Mouse (Mus musculus): ENCODE results near the gene Ppp5c.

The Ppp5c gene

DNA sequence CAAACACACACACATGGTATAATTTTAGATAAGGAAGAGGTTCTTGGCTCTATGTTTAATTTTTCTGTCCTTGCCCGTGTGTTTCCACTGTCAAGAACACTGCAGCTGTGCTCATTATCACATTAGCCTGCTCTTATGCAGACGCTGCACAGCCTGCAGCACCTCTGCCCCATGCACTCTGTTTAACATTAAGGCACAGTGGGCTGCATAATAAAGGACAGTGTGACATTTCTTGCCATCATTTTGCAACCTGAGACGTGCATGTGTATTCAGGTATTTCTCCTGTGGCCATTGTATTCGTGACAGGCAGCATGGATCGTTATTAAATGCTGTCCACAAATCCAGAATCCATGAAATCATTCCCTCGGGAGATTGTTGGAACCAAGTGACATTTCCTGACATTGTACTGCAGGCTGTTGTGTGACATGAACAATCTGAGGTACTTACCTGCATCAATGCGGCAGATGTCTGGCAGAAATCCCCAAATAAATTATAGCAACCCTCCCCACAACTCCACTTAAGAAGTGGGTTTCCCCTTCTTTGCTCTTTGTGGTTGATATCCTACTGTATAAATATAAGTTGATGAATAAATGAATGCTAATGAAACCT, 40.1 kb downstream of the Ppp5c start:
- DNase-seq (ENCODE audit: extremely low read depth, low read depth) = no peak

DNA sequence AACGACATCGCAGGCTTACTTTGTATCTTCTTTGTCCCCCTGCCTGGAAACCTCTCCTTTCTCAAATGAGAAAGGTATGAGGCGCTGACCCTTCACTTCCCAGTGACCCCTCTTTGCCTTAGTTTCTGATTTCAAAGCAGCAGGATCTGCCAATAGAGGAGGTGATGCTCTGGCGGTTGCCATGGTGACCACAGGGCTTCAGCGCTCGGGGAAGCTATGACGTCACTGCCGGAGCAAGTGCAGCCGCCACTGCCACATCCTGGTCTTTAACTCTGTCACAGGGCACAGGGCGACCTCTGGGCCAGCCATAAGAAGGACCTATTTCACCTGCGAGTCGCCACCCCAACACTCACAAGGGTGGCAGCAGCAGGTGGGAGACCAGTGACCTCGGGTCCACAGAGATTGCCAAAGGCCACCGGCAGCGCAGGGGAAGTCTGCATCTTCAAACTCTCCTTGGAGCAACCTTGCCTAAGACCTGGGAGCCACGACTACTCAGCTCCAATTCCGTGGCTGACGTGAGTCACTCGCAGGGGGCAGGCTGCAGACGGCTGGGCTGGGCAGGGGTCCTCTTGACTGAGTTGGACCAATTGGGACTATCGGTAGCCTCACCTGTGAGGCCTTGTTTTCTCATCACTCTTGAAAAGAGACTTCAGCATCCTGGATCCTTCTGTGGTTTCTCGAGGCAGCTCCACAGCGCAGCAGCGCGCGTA, 44.7 kb downstream of the Ppp5c start, which contains the start of gene Gm42372:
Gm42372 (plus strand) TSS at position 228 of the 710 bp plus-strand sequence.
- no peak for DNase-seq (ENCODE audit: extremely low read depth, low read depth)

DNA sequence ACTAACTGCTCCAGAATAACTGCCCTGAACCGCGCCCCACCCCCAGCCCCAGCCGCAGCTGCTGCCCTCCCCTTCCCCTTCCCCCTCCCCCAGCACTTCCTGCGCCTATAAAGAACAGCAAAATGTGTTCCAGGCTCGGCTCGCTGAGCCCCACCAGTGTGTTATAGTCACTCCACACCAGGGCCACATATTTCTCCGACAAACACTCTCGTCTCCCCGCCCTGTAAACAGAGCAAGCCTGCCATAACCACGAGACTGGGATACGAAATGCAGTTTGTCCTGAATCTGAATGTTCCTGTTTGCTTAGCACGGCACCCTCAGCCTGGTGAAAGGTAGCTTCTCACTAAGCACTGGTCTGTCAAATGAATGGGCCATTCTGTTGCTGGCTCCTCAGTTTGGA, 47.4 kb downstream of the Ppp5c start:
- no peak for DNase-seq (ENCODE audit: extremely low read depth, low read depth)

DNA sequence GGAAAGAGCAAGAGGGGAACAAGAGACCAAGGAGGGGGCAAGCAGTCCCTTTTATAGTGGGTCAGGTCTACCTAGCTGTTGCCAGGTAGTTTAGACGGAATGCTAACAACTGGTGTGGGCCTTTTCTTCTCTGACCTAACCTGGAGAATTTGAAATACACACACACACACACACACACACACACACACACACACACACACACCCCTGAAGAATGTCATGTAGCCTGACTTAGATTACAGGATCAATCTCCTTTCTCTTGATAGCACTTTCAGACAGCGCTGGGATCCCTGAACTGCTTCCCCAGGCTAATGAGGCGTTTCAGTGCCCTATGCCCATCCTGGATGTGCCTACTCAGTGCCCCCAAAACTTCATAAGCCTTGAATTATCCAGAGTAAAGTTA, 49.1 kb downstream of the Ppp5c start:
- DNase-seq (ENCODE audit: extremely low read depth, low read depth) = no peak

DNA sequence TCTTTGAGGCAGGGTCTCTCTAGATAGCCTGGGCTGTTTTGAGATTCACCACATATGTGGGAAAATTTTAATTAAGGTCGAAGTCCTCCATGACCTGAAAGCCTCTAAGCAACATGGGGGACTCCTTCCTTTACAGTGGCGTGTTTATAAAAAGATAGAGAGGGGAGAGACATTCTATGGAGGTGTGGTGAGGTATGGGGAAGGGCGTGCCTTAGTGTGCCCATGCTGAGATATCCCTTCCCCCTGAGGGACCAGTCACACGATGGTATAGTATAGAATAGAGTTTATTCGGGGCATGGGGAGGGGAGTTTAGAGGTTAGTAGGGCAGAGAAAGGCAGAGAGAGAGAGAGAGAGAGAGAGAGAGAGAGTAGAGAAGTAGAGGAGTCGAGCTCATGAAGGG, 49.6 kb downstream of the Ppp5c start:
- DNase-seq (ENCODE audit: extremely low read depth, low read depth) = no peak

DNA sequence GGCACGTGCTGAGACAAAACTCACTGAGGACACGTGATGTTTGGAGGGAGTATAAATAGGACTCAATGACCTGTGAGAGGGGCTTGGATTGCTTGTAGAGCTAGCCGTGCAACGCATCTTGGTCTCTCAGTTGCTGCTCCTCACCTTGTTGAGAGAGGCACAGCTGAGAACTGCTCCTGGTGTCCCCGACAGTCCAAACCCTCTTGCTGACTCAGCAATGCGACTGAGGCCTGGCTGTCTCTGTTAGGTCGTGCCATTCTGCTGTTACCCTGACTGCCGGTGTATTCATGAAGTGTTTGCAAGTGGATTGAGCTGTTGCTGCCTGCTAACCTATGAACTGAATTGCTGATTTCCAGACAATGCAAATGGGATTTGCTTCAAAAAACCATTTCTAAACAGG, 51.4 kb downstream of the Ppp5c start:
- DNase-seq (ENCODE audit: extremely low read depth, low read depth) = no peak

DNA sequence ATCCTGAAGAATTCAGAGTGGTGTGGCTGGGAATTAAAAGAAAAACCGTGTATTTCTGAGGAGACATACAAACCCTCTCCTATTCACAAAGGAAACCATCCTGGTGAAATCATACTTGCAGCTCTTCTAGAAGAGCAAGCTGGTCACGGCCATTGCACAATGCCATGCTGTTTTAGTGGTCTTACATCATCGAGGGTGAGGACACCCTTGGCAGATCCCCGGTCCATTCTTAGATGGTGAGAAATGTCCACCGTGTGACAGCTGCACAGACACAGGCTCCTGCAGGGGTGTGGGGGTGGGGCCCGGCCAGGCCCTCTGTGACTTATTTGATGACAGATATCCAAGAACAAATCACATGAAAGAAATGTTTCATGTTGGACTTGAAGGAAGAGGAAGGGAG, 53.7 kb downstream of the Ppp5c start:
- no peak for DNase-seq (ENCODE audit: extremely low read depth, low read depth)

DNA sequence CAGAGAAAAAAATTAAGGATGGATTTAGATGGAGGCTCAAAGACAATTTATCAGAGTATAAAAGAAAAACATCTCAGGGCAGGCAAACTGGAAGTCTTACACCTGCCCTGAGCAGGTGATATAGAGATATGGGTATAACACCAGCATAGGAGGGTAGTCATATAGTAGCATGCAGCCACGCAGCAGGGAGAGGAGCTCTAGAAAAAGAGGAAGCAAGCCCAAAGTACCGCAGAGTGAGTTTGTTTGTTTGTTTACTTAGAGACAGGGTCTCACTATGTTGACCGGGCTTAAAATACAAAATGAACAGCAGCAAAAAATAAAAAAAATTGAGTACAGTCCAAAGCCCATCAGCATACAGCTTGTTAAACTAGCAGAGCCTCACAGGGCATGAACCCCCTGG, 56.6 kb downstream of the Ppp5c start:
- no peak for DNase-seq (ENCODE audit: extremely low read depth, low read depth)

DNA sequence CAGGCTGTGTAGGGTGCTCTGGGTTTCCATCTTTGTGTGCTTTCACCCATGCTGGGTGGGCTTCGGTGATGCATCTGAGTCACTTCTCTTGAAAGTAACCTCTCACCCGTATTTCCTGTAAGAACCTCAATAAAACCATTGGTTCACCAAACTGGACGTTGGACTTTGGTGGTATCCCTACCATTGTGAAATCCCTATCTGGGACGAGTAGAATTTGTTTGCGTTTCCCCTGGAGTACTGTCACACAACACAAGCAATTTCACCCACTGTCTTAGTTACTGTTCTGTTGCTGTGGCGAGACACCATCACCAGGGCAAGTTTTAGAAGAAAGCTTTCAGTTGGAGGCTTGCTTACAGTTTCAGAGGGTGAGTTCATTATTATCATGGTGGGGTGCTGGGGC, 59.3 kb downstream of the Ppp5c start:
- no peak for DNase-seq (ENCODE audit: extremely low read depth, low read depth)

DNA sequence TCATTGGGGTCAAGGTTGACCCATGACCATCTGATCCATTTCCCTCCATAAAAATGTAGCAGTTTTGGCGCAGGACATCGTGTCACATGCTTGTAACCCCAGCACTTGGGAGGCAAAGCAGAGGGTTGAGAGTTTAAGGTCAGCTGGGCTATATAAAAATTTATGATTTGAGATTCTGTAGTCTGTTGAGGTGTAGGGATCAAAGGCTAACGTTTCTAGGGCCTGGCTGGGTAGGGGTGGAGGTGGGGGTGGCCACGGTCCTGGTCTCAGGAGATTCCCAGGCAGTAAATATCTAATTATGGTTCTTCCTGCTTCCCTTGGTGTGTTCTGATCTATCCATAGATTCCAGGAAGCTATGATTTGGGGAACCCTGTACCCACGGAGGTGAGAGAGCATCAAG, 66.0 kb downstream of the Ppp5c start:
- no peak for DNase-seq (ENCODE audit: extremely low read depth, low read depth)

DNA sequence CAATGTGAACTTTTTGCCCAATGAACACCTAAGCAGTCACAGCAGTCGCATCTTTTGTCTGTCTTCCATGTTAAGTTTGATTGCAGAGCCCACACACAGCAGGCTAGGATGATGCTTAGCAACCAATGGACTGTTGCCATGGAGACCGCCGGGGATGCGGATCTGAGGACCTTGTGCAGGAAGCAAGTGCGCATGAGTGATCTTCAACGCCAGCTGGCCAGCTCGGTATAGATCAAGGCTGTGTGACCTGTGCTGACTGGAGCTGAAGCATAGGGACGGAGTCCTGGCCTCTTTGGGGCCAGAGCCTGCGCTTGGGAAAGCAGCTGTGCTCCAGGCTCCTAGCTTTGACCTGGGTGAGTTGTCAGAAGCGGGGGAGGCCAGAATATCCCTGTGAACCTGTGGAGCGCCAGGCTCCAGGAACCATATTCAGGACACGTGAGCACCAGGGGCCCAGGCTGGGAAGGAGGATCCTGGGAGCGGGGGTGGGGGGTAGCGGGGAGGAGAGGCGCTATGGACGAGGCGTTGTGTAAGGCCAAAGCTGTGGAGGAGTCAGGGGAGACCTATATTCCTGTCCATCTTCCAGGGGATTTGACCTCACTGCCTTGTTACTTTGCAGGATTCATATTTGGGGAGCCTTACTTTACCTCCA, 68.1 kb downstream of the Ppp5c start, which contains the start of gene Pnmal1:
Pnmal1 (plus strand) TSS at position 141 of the 649 bp plus-strand sequence.
- no peak for DNase-seq (ENCODE audit: extremely low read depth, low read depth)

DNA sequence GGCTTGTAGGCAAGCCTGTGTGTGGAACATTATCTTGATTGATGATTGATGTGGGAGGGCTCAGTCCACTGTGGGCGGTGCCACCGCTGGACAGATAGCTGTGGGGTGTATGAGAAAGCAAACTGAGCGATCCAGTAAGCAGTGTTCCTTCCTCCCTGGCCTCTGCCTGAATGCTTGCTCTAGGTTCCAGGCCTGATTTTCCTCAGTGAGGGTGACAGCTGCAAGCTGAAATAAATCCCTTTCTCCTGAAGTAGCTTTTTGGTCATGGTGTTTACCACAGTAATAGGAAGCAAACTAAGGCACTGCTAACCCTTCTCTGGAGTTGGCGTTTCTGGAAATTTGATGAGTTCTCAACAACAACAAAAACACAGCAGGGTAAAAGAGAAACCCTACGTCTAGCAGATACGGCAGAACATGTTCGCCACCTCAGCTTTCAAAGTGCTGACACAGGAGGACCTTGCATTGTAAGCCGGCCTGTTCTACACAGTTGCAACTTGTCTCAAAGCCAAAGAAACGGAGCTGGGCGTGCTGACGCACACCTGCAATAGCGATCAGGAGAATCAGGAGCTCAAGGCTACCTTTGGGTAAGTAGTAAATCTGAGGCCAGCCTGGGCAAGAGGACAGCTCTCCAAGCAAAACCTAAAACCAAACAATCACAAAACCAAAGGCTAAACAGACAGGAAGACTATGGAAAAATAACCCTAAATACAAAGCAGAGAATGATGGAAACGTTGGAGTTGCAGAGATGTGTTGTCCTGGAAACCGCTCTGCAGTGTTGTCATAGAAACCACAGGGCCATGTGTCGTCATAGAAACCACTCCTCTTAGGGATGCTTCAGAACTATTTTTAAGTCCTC, 71.1 kb downstream of the Ppp5c start:
- DNase-seq (ENCODE audit: extremely low read depth, low read depth) = no peak

DNA sequence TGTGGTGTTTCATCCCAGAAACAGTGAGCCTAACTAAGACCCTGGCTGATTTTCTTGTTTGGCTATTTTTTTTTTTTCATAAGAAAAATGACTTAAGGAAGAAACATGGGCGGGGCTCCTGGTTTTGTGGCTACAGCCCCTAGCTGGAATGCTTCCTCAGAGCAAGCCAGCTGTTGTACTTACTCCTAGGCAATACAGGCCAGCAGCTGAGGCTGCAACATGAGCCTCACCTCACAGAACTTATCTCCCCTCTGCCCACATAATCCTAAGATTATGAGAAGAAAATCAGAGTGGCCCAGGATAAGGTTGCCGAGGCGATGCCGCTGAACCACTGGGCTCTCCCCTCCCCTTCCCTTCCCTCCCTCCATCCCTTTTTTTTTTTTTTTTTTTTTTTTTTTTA, 72.0 kb downstream of the Ppp5c start:
- no peak for DNase-seq (ENCODE audit: extremely low read depth, low read depth)

Measured in MEL-GATA-1-ER (cell line).